Mouse (Mus musculus) lung, postnatal 14 days (tissue): ENCODE data around the gene Cdc42ep4.

Experiments
- DNase-seq: peaks from one replicate; pipeline ENCODE4 v3.0.0; 2021

Cdc42ep4 gene

GRCm38 (mm10) chr11:113678373-113678772 is 73.3 kb downstream of the Cdc42ep4 start:
- DNase-seq: no peak

- no peak for DNase-seq
Observed at GRCm38 (mm10) chr11:113677378-113677777, 74.3 kb downstream of the Cdc42ep4 start.
